Mouse (Mus musculus): Measurements from ENCODE around the gene Olfr702. TPM values are rescaled to one million over a fixed set of nuclear protein-coding genes. Genes with fewer than 3 reads are reported as not detected.

The Olfr702 gene
- not detected in 2 replicates for polyA plus RNA-seq (2016; fragmentation: Nextera tagmentation; extraction: Ambion mirVana)

DNA sequence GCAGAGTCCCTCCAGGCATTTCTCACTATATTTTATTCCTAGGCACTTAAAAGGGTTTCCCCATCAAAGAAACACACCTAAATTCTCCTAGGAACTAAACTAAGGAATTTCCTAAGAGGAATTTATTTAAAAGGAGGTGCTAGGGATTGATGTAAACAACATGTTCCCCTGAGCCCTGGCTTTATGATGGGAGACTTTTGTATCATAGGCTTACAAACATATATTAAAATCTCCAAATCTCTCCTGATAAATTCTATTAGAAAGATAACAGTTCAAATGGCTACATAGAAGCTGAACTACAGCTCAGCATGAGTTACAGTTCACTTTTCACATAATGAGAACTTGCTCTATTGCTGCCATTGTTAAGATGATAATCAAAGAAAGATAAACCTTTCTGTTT is at the start of gene Olfr702:
Gene Olfr702 (minus strand): TSS at position 101 of the 400 bp plus-strand sequence.
- no peaks in the 10 kb centered on the region for H3K27me3 ChIP-seq
- no peak for ATAC-seq (ENCODE audit: insufficient number of reproducible peaks, insufficient read depth, low FRiP score, low TSS enrichment, low read depth)
- no peak within 1 kb of the TSS for H3K27ac ChIP-seq
- H3K4me1 ChIP-seq (replicated peaks), result no peaks in the 10 kb centered on the region
- H3K36me3 ChIP-seq, result no peaks in the 10 kb centered on the region
- no peak within 1 kb of the TSS for H3K9ac ChIP-seq (replicated peaks)
- no peak within 1 kb of the TSS for H3K4me2 ChIP-seq
- H3K9me3 ChIP-seq, result no peaks in the 10 kb centered on the region
- H3K4me3 ChIP-seq (replicated peaks), result no peak within 1 kb of the TSS

- 80% methylated on average over 3 of the region's 3 CpGs for WGBS
- Histone ChIP-seq H3K9ac (replicated peaks) (no peak within 1 kb of the TSS), H3K4me1 (replicated peaks) (no peaks in the 10 kb centered on the region), H3K27me3 (no peaks in the 10 kb centered on the region), H3K27ac (no peak within 1 kb of the TSS), H3K4me2 (no peak within 1 kb of the TSS), H3K4me3 (replicated peaks) (no peak within 1 kb of the TSS), H3K9me3 (no peaks in the 10 kb centered on the region), H3K36me3 (no peaks in the 10 kb centered on the region)
- ATAC-seq (ENCODE audit: insufficient number of reproducible peaks, insufficient read depth, low FRiP score, low TSS enrichment, low read depth), result no peak
Observed at GRCm38 (mm10) chr7:106876791-106877190, 43.1 kb upstream of the Olfr702 start, which contains the start of gene Olfr705. Gene Olfr705 (minus strand): TSS chr7:106876891.

DNA sequence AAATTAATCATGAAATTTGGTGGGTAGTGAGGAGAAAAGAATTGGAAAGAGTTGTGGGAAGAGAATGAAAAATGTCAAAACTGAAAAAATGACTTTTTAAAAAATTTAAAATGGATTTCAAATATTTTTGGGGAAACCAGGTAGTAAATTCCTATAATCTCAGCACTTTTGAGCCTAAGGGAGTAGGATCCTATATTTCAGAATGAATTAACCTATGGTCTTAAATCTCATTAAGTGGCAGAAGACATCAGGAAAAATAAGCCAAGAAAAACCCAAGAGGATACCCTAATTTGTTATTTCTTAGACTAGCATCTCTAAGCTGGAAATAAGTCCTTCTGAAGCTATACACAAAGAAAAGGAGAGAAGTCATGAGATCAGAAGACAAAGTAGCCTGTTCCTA is 29.2 kb upstream of the Olfr702 start, which contains the start of gene Olfr704:
Gene Olfr704 (plus strand): TSS at position 301 of the 400 bp plus-strand sequence.
- H3K4me3 ChIP-seq (replicated peaks), result no peak within 1 kb of the TSS
- no peak within 1 kb of the TSS for H3K9ac ChIP-seq (replicated peaks)
- H3K27ac ChIP-seq, result no peak within 1 kb of the TSS
- no peaks in the 10 kb centered on the region for H3K36me3 ChIP-seq
- no peaks in the 10 kb centered on the region for H3K4me1 ChIP-seq (replicated peaks)
- H3K9me3 ChIP-seq, result peaks cover 4% of the 10 kb centered on the region; the same call in 1 of the 2 replicates
- H3K27me3 ChIP-seq, result no peaks in the 10 kb centered on the region
- H3K4me2 ChIP-seq, result no peak within 1 kb of the TSS
- ATAC-seq (ENCODE audit: insufficient number of reproducible peaks, insufficient read depth, low FRiP score, low TSS enrichment, low read depth), result no peak

- WGBS, result 78% methylated on average over 2 of the region's 2 CpGs
- no peaks in the 10 kb centered on the region for H3K36me3 ChIP-seq
- H3K27me3 ChIP-seq, result no peaks in the 10 kb centered on the region
- no peaks in the 10 kb centered on the region for H3K9me3 ChIP-seq
- H3K4me1 ChIP-seq (replicated peaks), result no peaks in the 10 kb centered on the region
- no peak within 1 kb of the TSS for H3K4me3 ChIP-seq (replicated peaks)
- no peak within 1 kb of the TSS for H3K27ac ChIP-seq
- no peak within 1 kb of the TSS for H3K4me2 ChIP-seq
- no peak within 1 kb of the TSS for H3K9ac ChIP-seq (replicated peaks)
- no peak for ATAC-seq (ENCODE audit: insufficient number of reproducible peaks, insufficient read depth, low FRiP score, low TSS enrichment, low read depth)
Observed at GRCm38 (mm10) chr7:106843060-106843459, 9.4 kb upstream of the Olfr702 start, which contains the start of gene Olfr703. Gene Olfr703 (plus strand): TSS chr7:106843360.

DNA sequence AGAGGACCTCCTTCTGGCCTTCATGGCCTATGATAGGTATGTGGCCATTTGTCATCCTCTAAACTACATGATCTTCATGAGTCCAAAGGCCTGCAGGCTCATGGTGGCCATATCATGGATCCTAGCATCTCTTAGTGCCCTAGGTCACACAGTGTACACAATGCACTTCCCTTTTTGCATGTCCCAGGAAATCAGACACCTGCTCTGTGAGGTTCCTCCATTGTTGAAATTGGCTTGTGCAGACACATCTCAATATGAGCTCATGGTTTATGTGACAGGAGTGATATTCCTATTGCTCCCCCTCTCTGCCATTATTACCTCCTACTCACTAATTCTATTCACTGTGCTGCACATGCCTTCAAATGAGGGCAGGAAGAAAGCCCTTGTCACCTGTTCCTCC is 15.3 kb downstream of the Olfr702 start:
- no peak overlapping the region for H3K4me2 ChIP-seq
- ATAC-seq (ENCODE audit: insufficient number of reproducible peaks, insufficient read depth, low FRiP score, low TSS enrichment, low read depth), result no peak
- no peaks in the 10 kb centered on the region for H3K36me3 ChIP-seq
- H3K4me1 ChIP-seq (replicated peaks), result no peaks in the 10 kb centered on the region
- H3K9ac ChIP-seq (replicated peaks), result no peak overlapping the region
- no peak overlapping the region for H3K4me3 ChIP-seq (replicated peaks)
- H3K9me3 ChIP-seq, result no peaks in the 10 kb centered on the region
- no peaks in the 10 kb centered on the region for H3K27me3 ChIP-seq
- no peak overlapping the region for H3K27ac ChIP-seq

DNA sequence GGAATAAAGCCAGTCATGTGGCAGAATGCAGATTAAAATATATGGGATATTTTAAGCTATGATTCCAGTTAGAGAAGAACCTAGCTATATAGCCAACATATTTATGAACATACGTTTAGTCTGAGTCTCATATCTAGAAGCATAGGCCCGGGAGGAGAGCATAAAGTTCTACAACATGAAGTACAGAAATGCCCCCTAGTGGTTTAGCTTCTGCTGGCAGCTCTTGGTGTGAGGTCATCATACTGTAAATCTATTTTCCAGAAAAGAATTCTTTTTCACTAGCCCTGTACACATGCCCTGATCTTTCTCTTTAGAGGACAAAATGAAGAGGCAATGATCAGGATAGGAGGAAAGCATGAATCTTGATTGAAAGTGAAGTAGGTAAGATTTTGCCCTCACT is 17.9 kb downstream of the Olfr702 start:
- no peaks in the 10 kb centered on the region for H3K9me3 ChIP-seq
- no peaks in the 10 kb centered on the region for H3K36me3 ChIP-seq
- H3K4me3 ChIP-seq (replicated peaks), result no peak overlapping the region
- ATAC-seq (ENCODE audit: insufficient number of reproducible peaks, insufficient read depth, low FRiP score, low TSS enrichment, low read depth), result no peak
- WGBS, result 55% methylated on average over 2 of the region's 2 CpGs
- H3K27ac ChIP-seq, result no peak overlapping the region
- H3K27me3 ChIP-seq, result no peaks in the 10 kb centered on the region
- H3K4me2 ChIP-seq, result no peak overlapping the region
- H3K9ac ChIP-seq (replicated peaks), result no peak overlapping the region
- no peaks in the 10 kb centered on the region for H3K4me1 ChIP-seq (replicated peaks)

DNA sequence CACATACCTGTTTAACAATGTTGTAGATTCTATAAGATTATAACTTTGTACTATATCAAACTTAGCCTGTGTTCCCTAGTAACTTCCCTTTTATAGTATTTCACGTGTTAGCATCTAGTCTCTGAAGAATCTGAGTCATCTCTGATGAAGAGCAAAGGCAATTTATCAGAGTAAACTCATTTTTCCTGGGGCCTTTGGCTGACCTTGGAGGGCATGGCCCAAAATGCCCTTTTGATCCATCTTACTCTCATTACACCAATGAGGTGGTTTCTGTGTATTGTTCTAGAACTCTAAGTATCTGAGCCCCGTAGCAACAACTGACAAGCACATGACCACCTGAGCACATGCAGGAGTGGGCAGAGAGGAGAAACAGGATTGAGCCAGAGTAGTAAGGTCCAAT is 19.9 kb downstream of the Olfr702 start, which contains the start of gene Olfr701:
Gene Olfr701 (plus strand): TSS at position 301 of the 400 bp plus-strand sequence.
- WGBS, result 76% methylated on average over 2 of the region's 2 CpGs
- no peaks in the 10 kb centered on the region for H3K27me3 ChIP-seq

GRCm38 (mm10) chr7:106808734-106809133 is 25.0 kb downstream of the Olfr702 start, which contains the start of gene Olfr700:
Gene Olfr700 (minus strand): TSS chr7:106808834.
- no peaks in the 10 kb centered on the region for H3K27me3 ChIP-seq
- ATAC-seq (ENCODE audit: insufficient number of reproducible peaks, insufficient read depth, low FRiP score, low TSS enrichment, low read depth), result no peak

More for the DNA sequence above, 19.9 kb downstream of the Olfr702 start, which contains the start of gene Olfr701:
- no peaks in the 10 kb centered on the region for H3K36me3 ChIP-seq
- no peak within 1 kb of the TSS for H3K4me2 ChIP-seq
- H3K27ac ChIP-seq, result no peak within 1 kb of the TSS
- no peak within 1 kb of the TSS for H3K9ac ChIP-seq (replicated peaks)
- no peak for ATAC-seq (ENCODE audit: insufficient number of reproducible peaks, insufficient read depth, low FRiP score, low TSS enrichment, low read depth)
- H3K4me1 ChIP-seq (replicated peaks), result no peaks in the 10 kb centered on the region
- H3K9me3 ChIP-seq, result no peaks in the 10 kb centered on the region
- H3K4me3 ChIP-seq (replicated peaks), result no peak within 1 kb of the TSS

DNA sequence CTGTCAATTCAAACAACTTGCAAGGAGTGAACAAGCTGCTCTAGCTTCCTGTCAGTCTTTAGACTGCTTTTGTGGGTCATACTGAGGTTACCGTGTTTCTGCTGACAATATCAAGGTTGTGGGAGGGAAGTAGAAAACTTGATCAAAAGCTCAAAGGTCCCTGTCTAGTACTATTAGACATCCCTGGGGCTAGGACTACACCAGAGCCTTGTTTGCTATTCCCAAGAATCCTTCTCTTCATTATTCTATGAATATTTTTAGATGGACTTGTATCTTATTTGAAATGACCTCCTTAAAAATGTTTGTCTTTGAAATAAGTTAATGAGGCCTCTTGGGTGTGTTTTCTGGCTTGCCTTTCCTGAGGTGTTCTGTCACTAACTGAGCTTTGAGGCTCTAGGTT is 40.6 kb downstream of the Olfr702 start, which contains the start of gene Olfr699:
Gene Olfr699 (minus strand): TSS at position 101 of the 400 bp plus-strand sequence.
- ATAC-seq (ENCODE audit: insufficient number of reproducible peaks, insufficient read depth, low FRiP score, low TSS enrichment, low read depth), result no peak
- H3K9me3 ChIP-seq, result no peaks in the 10 kb centered on the region; the same call in 1 of the 2 replicates
- no peaks in the 10 kb centered on the region for H3K4me1 ChIP-seq (replicated peaks)
- H3K36me3 ChIP-seq, result no peaks in the 10 kb centered on the region
- no peak within 1 kb of the TSS for H3K9ac ChIP-seq (replicated peaks)
- H3K27me3 ChIP-seq, result no peaks in the 10 kb centered on the region
- no peak within 1 kb of the TSS for H3K4me3 ChIP-seq (replicated peaks)
- WGBS, result 90% methylated on average over 1 of the region's 1 CpGs
- no peak within 1 kb of the TSS for H3K4me2 ChIP-seq
- no peak within 1 kb of the TSS for H3K27ac ChIP-seq

More at GRCm38 (mm10) chr7:106808734-106809133, 25.0 kb downstream of the Olfr702 start, which contains the start of gene Olfr700:
- Histone ChIP-seq H3K27ac (no peak within 1 kb of the TSS), H3K4me3 (replicated peaks) (no peak within 1 kb of the TSS), H3K4me1 (replicated peaks) (no peaks in the 10 kb centered on the region), H3K9me3 (no peaks in the 10 kb centered on the region), H3K36me3 (no peaks in the 10 kb centered on the region), H3K9ac (replicated peaks) (no peak within 1 kb of the TSS), H3K4me2 (no peak within 1 kb of the TSS)
- 87% methylated on average over 1 of the region's 1 CpGs for WGBS

GRCm38 (mm10) chr7:106788330-106788729 is 45.4 kb downstream of the Olfr702 start:
- Histone ChIP-seq H3K36me3 (no peaks in the 10 kb centered on the region), H3K4me1 (replicated peaks) (no peaks in the 10 kb centered on the region), H3K4me3 (replicated peaks) (no peak overlapping the region), H3K4me2 (no peak overlapping the region), H3K27ac (no peak overlapping the region), H3K27me3 (no peaks in the 10 kb centered on the region), H3K9ac (replicated peaks) (no peak overlapping the region), H3K9me3 (no peaks in the 10 kb centered on the region)
- no peak for ATAC-seq (ENCODE audit: insufficient number of reproducible peaks, insufficient read depth, low FRiP score, low TSS enrichment, low read depth)
